Mouse (Mus musculus): Measurements from ENCODE around the gene Diras2. TPM values are rescaled to one million over a fixed set of nuclear protein-coding genes. Genes with fewer than 3 reads are reported as not detected.

Diras2 gene
- polyA plus RNA-seq, 1 experiment from 2014 or later, result 0.39 TPM

DNA sequence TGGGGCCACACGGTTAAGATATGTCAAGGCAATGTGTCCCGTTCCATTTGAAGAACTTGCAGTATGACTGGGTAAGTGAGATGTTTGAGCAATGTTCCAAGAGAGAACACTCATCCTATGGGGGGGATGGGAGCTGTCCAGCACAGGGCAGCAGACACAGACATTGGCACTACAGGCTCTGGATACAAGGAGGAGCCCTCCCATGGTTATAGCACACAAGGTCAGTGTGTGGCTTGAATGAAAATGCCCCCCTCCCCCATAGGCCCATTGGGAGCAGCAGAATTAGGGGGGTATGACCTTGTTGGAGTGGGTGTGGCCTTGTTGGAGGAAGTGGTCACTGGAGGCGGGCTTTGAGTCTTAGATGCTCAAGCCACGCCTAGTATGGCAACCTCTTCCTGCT is 12.7 kb downstream of the Diras2 start:
- no peaks in the 10 kb centered on the region for H3K4me1 ChIP-seq (replicated peaks; ENCODE audit: control insufficient read depth, insufficient read depth)
- H3K27me3 ChIP-seq (ENCODE audit: control insufficient read depth, insufficient read depth, low read length), result no peaks in the 10 kb centered on the region
- H3K4me2 ChIP-seq (replicated peaks; ENCODE audit: low read depth), result no peak overlapping the region
- no peak overlapping the region for H3K4me3 ChIP-seq (ENCODE audit: low read depth, low read length)
- DNase-seq (ENCODE audit: low spot score) (no peak), ATAC-seq (ENCODE audit: low FRiP score, low TSS enrichment) (no peak)
- no peak for TF ChIP-seq EP300 (optimal IDR thresholded peaks at IDR 0.05)
- TF ChIP-seq CTCF (IDR thresholded peaks at IDR 0.05; ENCODE audit: low read depth), result no peak
- H3K9ac ChIP-seq (ENCODE audit: low read length), result no peak overlapping the region
- H3K27ac ChIP-seq (replicated peaks), result no peak overlapping the region
- H3K9me3 ChIP-seq (ENCODE audit: control insufficient read depth, low read length), result no peaks in the 10 kb centered on the region
- no peaks in the 10 kb centered on the region for H3K36me3 ChIP-seq (ENCODE audit: control insufficient read depth, insufficient read depth, low read length)
- WGBS, result 88% methylated on average over 4 of the region's 4 CpGs

DNA sequence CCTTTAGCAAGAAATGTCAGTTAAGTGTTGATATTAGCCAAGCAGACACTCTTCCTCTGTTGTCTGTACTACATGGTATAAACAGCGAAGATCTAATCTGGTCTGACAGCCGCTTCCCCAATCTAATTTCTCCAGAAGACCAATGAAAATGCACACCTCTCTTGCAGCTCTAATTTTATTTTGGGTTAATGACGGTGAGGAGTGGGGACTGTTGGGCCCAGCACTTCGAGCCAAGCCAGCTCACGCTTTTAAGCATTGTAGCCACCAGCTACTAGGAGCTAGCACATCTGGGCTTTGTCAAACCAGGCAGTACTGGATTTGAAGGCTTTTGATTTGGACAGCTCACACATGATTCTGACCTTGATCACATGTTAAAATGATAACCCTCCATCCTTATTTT is 14.1 kb downstream of the Diras2 start:
- no peak for DNase-seq (ENCODE audit: low spot score)
- Histone ChIP-seq H3K4me1 (replicated peaks; ENCODE audit: control insufficient read depth, insufficient read depth) (no peaks in the 10 kb centered on the region), H3K4me2 (replicated peaks; ENCODE audit: low read depth) (no peak overlapping the region), H3K36me3 (ENCODE audit: control insufficient read depth, insufficient read depth, low read length) (no peaks in the 10 kb centered on the region), H3K9me3 (ENCODE audit: control insufficient read depth, low read length) (no peaks in the 10 kb centered on the region), H3K4me3 (ENCODE audit: low read depth, low read length) (no peak overlapping the region), H3K9ac (ENCODE audit: low read length) (no peak overlapping the region), H3K27me3 (ENCODE audit: control insufficient read depth, insufficient read depth, low read length) (no peaks in the 10 kb centered on the region), H3K27ac (replicated peaks) (no peak overlapping the region)
- TF ChIP-seq EP300 (optimal IDR thresholded peaks at IDR 0.05), result no peak
- TF ChIP-seq CTCF (IDR thresholded peaks at IDR 0.05; ENCODE audit: low read depth), result no peak
- ATAC-seq (ENCODE audit: low FRiP score, low TSS enrichment), result no peak
- WGBS, result 76% methylated on average over 5 of the region's 5 CpGs

DNA sequence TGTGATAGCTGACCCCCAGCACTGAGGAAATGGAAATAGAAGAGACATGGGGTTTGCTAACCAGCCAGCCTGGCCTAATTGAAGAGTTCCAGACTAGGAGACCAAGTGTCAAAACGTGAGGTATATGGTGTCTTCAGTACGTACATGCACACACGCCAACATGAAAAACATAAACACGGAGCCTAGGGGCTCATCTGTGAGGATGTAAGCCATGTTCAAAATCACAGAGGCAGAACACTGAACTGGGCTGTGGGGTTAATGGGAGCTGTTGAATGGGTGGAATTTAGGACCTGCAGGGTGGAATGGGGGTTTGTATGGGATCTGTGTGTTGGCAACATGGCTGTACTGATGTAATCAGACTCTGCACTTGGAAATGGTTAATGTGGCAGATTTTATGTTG is 14.5 kb downstream of the Diras2 start:
- Histone ChIP-seq H3K4me3 (ENCODE audit: low read depth, low read length) (no peak overlapping the region), H3K36me3 (ENCODE audit: control insufficient read depth, insufficient read depth, low read length) (no peaks in the 10 kb centered on the region), H3K4me2 (replicated peaks; ENCODE audit: low read depth) (no peak overlapping the region), H3K27ac (replicated peaks) (no peak overlapping the region), H3K9ac (ENCODE audit: low read length) (no peak overlapping the region), H3K27me3 (ENCODE audit: control insufficient read depth, insufficient read depth, low read length) (no peaks in the 10 kb centered on the region), H3K9me3 (ENCODE audit: control insufficient read depth, low read length) (no peaks in the 10 kb centered on the region), H3K4me1 (replicated peaks; ENCODE audit: control insufficient read depth, insufficient read depth) (no peaks in the 10 kb centered on the region)
- TF ChIP-seq EP300 (optimal IDR thresholded peaks at IDR 0.05) (no peak), CTCF (IDR thresholded peaks at IDR 0.05; ENCODE audit: low read depth) (no peak)
- no peak for ATAC-seq (ENCODE audit: low FRiP score, low TSS enrichment)
- 83% methylated on average over 4 of the region's 4 CpGs for WGBS
- DNase-seq (ENCODE audit: low spot score), result no peak

DNA sequence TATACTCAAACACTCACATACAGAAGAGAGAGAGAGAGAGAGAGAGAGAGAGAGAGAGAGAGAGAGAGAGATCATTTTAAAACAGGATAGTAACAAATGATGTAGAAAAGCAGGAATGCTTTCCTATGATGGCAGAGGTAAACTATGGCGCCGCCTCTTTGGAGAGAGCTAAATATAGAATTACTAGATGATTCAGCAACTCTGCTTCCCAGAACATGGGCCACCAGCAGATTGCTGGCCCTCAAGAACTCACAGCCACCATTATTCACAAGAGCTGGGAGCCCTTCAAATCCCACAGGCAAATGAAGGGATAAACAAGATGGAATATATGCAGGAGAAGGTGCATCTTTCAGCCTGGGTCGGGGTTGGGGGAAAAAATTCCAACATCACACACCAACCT is 15.0 kb downstream of the Diras2 start:
- no peak overlapping the region for H3K4me3 ChIP-seq (ENCODE audit: low read depth, low read length)
- ATAC-seq (ENCODE audit: low FRiP score, low TSS enrichment) (no peak), DNase-seq (ENCODE audit: low spot score) (no peak)
- H3K9me3 ChIP-seq (ENCODE audit: control insufficient read depth, low read length), result no peaks in the 10 kb centered on the region
- WGBS, result 56% methylated on average over 3 of the region's 3 CpGs
- no peaks in the 10 kb centered on the region for H3K27me3 ChIP-seq (ENCODE audit: control insufficient read depth, insufficient read depth, low read length)
- no peak overlapping the region for H3K9ac ChIP-seq (ENCODE audit: low read length)
- no peaks in the 10 kb centered on the region for H3K36me3 ChIP-seq (ENCODE audit: control insufficient read depth, insufficient read depth, low read length)
- H3K4me2 ChIP-seq (replicated peaks; ENCODE audit: low read depth), result no peak overlapping the region
- H3K27ac ChIP-seq (replicated peaks), result no peak overlapping the region
- H3K4me1 ChIP-seq (replicated peaks; ENCODE audit: control insufficient read depth, insufficient read depth), result no peaks in the 10 kb centered on the region
- no peak for TF ChIP-seq EP300 (optimal IDR thresholded peaks at IDR 0.05)
- TF ChIP-seq CTCF (IDR thresholded peaks at IDR 0.05; ENCODE audit: low read depth), result no peak

DNA sequence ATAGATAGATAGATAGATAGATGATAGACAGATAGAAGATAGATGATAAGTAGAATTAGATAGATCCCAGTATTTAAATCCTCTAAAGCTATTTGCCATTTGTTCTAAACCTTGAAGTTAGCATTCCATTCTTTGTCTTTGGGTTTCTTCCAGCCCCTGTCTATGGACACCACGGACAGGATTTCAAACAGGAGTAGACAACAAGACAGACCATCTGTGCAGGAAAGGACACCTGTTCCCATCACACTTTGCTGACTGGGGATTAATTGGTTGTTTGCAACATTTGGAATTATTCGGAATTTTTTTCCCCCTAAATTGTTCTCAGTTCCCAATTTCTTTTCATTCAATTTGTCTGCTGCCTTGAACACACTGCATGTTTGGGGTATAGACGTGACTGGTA is 17.5 kb downstream of the Diras2 start:
- no peak overlapping the region for H3K27ac ChIP-seq (replicated peaks)
- 70% methylated on average over 3 of the region's 3 CpGs for WGBS

DNA sequence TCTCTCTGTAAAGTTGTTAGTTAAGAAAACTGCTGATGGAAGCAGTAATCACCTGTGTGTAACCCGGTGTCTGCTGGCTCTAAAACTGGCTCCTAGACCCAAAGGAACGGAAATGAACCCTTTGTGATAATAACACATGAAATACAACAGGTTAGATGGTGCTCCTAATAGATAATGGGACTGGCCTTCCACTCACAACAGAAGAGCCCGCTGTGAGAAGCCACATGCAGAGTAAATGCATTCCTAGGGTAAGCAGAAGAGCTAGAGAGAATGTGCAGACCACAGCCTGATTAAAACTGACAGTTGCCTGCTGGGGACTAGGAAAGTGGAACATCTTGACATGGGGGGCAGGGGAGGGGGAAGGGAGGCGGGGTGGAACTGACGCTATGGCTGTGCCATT is 18.7 kb downstream of the Diras2 start:
- H3K4me1 ChIP-seq (replicated peaks; ENCODE audit: control insufficient read depth, insufficient read depth), result no peaks in the 10 kb centered on the region
- DNase-seq (ENCODE audit: low spot score), result no peak
- 71% methylated on average over 5 of the region's 5 CpGs for WGBS
- no peak overlapping the region for H3K4me2 ChIP-seq (replicated peaks; ENCODE audit: low read depth)
- no peak for ATAC-seq (ENCODE audit: low FRiP score, low TSS enrichment)
- TF ChIP-seq EP300 (optimal IDR thresholded peaks at IDR 0.05) (no peak), CTCF (IDR thresholded peaks at IDR 0.05; ENCODE audit: low read depth) (no peak)
- no peak overlapping the region for H3K27ac ChIP-seq (replicated peaks)
- no peaks in the 10 kb centered on the region for H3K27me3 ChIP-seq (ENCODE audit: control insufficient read depth, insufficient read depth, low read length)
- no peaks in the 10 kb centered on the region for H3K36me3 ChIP-seq (ENCODE audit: control insufficient read depth, insufficient read depth, low read length)
- no peaks in the 10 kb centered on the region for H3K9me3 ChIP-seq (ENCODE audit: control insufficient read depth, low read length)
- H3K4me3 ChIP-seq (ENCODE audit: low read depth, low read length), result no peak overlapping the region
- no peak overlapping the region for H3K9ac ChIP-seq (ENCODE audit: low read length)

More for the DNA sequence above, 17.5 kb downstream of the Diras2 start:
- Histone ChIP-seq H3K4me1 (replicated peaks; ENCODE audit: control insufficient read depth, insufficient read depth) (no peaks in the 10 kb centered on the region), H3K36me3 (ENCODE audit: control insufficient read depth, insufficient read depth, low read length) (no peaks in the 10 kb centered on the region), H3K9me3 (ENCODE audit: control insufficient read depth, low read length) (no peaks in the 10 kb centered on the region), H3K4me3 (ENCODE audit: low read depth, low read length) (no peak overlapping the region), H3K27me3 (ENCODE audit: control insufficient read depth, insufficient read depth, low read length) (no peaks in the 10 kb centered on the region), H3K9ac (ENCODE audit: low read length) (no peak overlapping the region), H3K4me2 (replicated peaks; ENCODE audit: low read depth) (no peak overlapping the region)
- no peak for DNase-seq (ENCODE audit: low spot score)
- TF ChIP-seq CTCF (IDR thresholded peaks at IDR 0.05; ENCODE audit: low read depth) (no peak), EP300 (optimal IDR thresholded peaks at IDR 0.05) (no peak)
- ATAC-seq (ENCODE audit: low FRiP score, low TSS enrichment), result no peak

Data from stomach, postnatal 0 days (tissue).